Mouse (Mus musculus) adrenal gland, postnatal 14 days (tissue): ENCODE data around the gene Lztr1. TPM values are rescaled to one million over a fixed set of nuclear protein-coding genes. Genes with fewer than 3 reads are reported as not detected.
A peak's percentile ranks its signal among the peaks of the same experiment; 100 is the strongest.

Source experiments
- DNase-seq: peaks from one replicate; pipeline ENCODE4 v3.0.0; 2021; ENCODE audit warnings: mixed read lengths
- total RNA-seq: library from RNA; stranded (reverse); gene quantifications from 2 replicates; pipeline ENCODE4 v1.2.3, GENCODE M21; 2021

Gene Lztr1
- total RNA-seq, 1 experiment from 2014 or later = 75.3 TPM

DNA sequence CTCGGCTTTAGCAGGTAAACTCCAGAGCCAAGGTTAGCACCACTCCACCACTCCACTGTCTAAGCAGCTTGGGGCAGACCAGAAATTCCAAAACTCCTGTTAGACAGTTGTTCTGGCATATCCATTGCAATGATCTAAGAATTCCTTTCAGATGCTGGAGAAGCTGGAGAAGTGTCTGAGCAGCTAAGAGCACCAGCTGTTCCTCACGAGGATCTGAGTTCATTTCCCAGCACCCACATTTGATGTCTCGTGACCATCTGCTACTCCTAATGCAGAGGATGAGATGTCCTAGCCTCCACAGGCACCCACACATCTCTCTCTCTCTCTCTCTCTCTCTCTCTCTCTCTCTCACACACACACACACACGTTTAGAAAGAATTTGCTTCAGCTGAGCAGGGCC lies 48.4 kb downstream of the Lztr1 start:
- no peak for DNase-seq

GRCm38 (mm10) chr16:17557947-17558480 lies 49.5 kb downstream of the Lztr1 start:
- DNase-seq = peak; percentile 86

GRCm38 (mm10) chr16:17558811-17559210 lies 50.3 kb downstream of the Lztr1 start:
- no peak for DNase-seq

- DNase-seq = no peak
Observed at GRCm38 (mm10) chr16:17559396-17560027, 51.0 kb downstream of the Lztr1 start.

- DNase-seq = peak; percentile 85
Observed at GRCm38 (mm10) chr16:17561128-17561750, 52.8 kb downstream of the Lztr1 start, which contains the start of gene Lrrc74b. Gene Lrrc74b (minus strand): TSS chr16:17561247.

- DNase-seq = peak; percentile 63
Observed at GRCm38 (mm10) chr16:17561751-17562208, 53.3 kb downstream of the Lztr1 start, which contains the start of gene P2rx6. Gene P2rx6 (plus strand): TSS chr16:17561885.

GRCm38 (mm10) chr16:17563580-17563979 lies 55.1 kb downstream of the Lztr1 start:
- no peak for DNase-seq

GRCm38 (mm10) chr16:17564221-17564620 lies 55.7 kb downstream of the Lztr1 start:
- DNase-seq = no peak

DNA sequence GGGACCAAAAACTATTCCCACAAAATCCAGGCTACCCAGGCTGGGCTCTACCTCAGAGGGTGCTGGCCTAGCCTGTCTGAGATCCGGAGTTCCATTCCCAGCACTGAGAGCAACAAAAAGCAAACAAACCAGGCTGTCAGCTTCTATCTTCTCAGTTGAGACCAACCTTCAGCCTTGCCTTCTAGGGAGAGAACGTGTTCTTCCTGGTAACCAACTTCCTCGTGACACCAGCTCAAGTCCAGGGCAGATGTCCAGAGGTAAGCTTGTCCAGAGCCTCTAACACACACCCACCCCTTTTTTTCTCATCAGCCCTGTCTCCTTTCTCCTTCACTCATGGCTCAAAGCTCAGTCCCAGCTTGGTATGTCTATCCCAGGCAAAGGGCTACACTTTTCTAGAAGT lies 56.3 kb downstream of the Lztr1 start:
- no peak for DNase-seq

DNA sequence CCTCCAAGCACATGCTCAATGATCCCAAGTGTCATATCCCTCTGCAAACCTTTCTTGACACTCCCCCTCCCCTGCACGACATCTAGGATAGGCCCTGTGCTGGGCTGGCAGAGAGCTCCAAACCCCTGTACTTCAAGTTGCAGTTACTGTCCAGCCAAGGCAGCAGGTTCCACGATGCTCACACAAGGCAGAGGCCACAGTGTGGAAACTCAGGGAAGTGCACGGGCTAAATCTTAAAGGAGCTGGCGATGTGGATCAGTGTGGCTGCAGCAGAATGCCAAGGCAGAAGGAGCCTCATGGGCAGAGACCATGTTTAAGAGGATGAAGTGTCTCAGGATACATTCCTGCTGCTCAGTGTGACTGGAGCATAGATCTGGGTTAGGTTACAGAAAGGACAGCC lies 57.7 kb downstream of the Lztr1 start:
- no peak for DNase-seq

Other genes starting within 250 kb of the Lztr1 start
- 8.4 and 10.5 TPM in 2 replicates for gene Tmem191c, start 232.6 kb upstream of the Lztr1 start, total RNA-seq
- gene Serpind1, start 177.3 kb upstream of the Lztr1 start, total RNA-seq = 3.7 and 75.0 TPM in 2 replicates
- 22.9 TPM in 2 replicates for gene Snap29, start 102.7 kb upstream of the Lztr1 start, total RNA-seq
- 71.7 and 73.6 TPM in 2 replicates for gene Pi4ka, start 102.4 kb upstream of the Lztr1 start, total RNA-seq
- 39.1 and 39.9 TPM in 2 replicates for gene Crkl, start 56.7 kb upstream of the Lztr1 start, total RNA-seq
- 5.1 and 5.4 TPM in 2 replicates for gene Aifm3, start 19.1 kb upstream of the Lztr1 start, total RNA-seq
- gene Thap7, start 22.4 kb downstream of the Lztr1 start, total RNA-seq = 29.4 and 33.3 TPM in 2 replicates
- 0.15 and 0.37 TPM in 2 replicates for gene Lrrc74b, start 52.6 kb downstream of the Lztr1 start, total RNA-seq
- gene P2rx6, start 53.2 kb downstream of the Lztr1 start, total RNA-seq = 0.45 and 0.56 TPM in 2 replicates
- gene Slc7a4, start 74.5 kb downstream of the Lztr1 start, total RNA-seq = 8.0 and 8.3 TPM in 2 replicates
- 29.1 and 33.6 TPM in 2 replicates for gene Smpd4, start 110.7 kb downstream of the Lztr1 start, total RNA-seq
- gene Ccdc74a, start 137.8 kb downstream of the Lztr1 start, total RNA-seq = 2.0 and 3.8 TPM in 2 replicates
- gene Med15, start 224.2 kb downstream of the Lztr1 start, total RNA-seq = 51.3 and 60.3 TPM in 2 replicates